Mouse (Mus musculus) liver (tissue): ENCODE measurements around the gene Frmd6.

Experiments
- DNase-seq: peaks from one replicate; pipeline ENCODE4 v3.0.0-alpha.2; 2020; ENCODE audit warnings: mixed read lengths

Gene Frmd6

DNA sequence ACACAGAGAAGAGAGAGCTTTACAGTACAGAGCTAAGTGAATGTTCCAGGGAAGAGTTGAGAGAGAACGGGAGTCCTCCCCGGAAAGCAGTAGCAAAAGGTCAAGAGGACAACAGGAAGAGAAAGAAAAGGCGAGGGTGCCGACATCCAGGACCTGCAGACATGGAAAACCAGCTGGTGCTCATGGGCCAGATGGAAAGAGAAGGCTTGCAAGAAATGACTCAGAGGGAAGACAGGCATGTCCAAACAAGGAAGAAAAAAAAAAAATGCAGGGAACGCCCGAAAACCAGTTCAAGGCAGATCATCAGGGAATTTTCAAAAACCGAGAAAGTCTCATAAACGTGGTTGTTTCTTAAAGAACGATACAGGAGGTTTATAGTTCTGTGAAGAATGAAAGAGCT lies 81.6 kb downstream of the Frmd6 start:
- no peak for DNase-seq

DNA sequence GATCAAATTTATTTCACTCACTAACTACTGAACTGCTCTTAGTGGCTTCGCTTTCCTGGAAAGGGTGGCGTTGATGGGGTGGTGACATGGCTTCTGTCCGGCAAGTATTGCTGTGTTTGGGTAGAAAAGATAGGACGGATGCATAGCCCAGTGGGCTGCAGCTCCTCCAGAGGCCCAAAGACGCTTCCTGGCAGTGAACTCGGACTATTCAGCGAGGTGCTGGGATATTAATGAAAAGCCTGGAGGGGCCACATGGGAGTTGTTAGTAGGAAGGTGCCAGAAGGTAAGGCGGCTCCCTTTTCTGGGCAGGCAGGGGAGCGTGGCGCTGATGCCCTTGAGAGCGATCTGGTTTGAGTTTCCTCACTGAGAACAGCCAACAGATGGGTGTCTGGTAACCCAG lies 82.3 kb downstream of the Frmd6 start:
- DNase-seq, result no peak

DNA sequence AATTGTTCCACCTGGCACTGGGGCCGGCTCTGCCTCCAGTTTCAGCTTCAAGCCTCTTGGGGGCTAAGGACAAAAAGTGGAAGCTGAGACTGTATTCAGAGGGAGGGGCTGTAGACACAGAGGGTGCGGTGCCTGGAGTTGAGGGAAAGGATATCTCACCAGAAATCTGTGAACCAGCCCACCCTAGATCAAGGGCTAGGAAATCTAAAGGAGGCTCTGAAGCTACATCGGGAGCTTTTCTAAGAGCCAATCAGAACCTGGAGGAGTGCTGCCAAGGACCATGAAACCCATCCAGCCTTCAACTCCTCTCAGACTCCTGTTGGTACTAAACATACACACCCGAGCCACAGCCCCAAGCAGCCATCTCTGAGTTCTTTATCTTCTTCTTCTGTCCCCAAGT lies 82.8 kb downstream of the Frmd6 start:
- DNase-seq, result no peak

DNA sequence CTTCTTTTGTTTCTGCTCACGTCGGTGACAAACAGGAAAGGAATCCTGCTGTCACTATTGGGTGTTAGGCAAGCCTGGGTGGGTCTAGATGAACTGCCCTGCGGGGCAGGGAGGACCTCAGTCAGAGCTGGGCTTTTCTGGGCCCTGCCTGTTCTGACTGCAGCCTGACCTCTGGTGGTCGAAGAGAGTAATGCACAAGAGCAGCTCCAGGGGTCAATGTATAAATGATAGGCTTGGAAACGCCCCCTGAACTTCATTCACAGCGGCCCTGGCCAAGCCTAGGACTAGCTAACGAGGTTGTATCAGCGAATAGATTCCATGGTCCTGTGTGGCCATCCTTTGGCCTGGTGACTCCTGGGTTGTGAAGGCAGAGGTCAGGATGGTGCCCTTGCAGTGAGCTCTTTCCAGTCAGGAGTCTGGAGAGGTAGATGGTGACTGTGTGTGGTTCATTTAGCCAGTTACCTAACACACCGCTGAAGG lies 85.0 kb downstream of the Frmd6 start:
- peak; percentile 73 for DNase-seq

DNA sequence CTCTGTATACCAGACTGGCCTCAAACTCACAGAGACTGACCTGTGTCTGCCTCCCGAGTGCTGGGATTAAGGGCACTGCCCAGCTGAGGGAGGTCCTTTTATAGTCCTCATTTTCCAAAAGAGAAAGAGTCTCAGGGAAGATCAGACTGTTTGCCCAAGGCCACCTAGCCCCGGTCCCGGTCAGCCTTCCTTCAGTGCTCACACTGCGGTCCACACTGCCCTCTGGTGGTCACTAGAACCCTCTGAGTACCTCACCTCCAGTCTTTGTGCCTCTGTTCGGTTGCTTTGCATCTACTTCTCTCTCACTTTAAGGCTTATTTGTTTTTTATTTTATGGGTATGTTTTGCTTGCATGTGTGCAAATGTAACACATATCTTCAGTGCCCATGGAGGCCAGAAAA lies 85.7 kb downstream of the Frmd6 start:
- peak; percentile 78 for DNase-seq

DNA sequence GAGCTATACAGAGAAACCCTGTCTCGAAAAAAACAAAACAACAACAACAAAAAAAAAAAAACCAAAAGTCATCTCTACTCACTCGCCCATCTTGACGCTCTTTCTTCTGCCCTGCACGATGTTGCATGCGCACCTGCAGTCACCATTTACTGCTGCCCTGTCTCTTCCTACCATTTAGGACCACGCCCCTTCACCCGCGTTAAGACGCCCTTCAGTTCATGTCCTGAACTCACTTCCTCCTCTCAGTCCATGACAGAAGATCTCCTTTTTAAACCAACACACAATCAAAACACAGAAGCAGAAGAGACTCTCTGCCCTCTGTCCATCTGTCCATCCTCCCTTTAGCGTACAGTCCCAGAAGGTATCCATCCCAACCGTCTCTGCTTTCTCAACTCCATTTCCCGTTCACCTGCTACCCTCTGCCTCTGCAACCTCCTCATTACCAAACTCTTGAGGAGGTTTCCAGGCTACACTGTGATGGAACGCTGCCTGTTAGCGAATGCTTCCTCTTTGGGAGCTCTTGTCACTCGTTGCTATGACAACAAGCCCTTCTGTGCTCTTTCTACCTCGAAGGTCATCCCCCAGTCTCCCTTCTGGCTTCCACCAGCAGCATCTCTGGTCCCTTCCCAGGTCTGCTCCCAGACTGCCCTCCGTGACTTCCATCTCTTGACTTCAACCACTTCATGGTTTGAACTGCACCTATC lies 86.5 kb downstream of the Frmd6 start:
- DNase-seq, result no peak

DNA sequence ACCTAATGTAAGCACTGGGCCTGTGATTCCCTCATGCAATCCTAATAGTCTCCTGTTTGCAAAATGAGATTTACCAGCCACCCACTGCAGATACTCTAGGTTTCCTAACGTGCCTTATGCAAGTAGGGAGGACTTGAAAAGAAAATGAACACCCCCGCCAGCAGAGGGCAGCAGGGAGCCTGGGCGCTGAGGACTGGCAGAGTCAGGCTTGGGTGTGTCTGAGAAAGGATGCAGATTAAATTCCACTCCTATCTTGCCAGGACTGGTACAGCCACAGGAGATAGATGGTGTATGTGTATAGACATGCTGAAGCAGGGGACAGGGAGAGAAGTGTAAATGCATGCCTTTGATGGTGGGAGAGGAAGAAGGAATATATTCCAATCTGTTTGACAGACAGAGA lies 88.1 kb downstream of the Frmd6 start:
- peak; percentile 87 for DNase-seq

DNA sequence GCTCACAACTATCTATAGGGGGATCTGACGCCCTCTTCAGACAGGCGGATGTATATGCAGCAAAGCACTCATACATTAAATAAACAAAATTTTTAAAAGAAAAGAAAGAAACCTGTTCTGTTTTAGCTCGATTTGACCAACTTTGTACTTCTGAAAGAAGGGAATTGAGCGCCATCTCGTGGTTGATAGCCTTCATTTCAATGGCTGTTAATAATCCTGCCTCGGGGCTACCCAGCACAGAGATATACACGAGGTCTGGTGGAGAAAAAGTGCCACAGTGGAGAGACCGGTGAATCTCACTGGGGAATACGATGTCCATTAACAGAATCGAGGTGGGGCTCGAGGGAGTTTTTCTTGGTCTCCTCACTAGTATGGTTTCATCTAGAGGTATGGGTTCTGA lies 89.1 kb downstream of the Frmd6 start:
- no peak for DNase-seq

DNA sequence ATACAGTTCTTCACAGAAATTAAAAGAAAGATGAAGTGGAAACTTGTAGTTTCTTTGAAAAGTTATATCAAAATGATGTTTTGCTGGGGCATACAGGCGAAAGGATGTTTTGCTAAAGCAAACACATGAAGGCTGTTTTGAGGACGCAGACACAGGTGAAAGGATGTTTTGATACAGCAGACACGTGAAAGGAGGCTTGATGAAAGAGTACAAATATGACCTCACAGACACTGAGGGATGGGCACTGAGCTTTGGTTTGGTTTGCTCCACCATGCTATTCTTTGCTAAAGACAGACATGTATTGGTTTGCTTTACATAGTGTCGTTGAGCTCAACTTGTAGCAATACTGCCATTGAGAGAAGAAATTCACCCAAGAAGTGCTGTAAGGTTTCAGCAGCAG lies 104.5 kb downstream of the Frmd6 start:
- DNase-seq, result no peak

DNA sequence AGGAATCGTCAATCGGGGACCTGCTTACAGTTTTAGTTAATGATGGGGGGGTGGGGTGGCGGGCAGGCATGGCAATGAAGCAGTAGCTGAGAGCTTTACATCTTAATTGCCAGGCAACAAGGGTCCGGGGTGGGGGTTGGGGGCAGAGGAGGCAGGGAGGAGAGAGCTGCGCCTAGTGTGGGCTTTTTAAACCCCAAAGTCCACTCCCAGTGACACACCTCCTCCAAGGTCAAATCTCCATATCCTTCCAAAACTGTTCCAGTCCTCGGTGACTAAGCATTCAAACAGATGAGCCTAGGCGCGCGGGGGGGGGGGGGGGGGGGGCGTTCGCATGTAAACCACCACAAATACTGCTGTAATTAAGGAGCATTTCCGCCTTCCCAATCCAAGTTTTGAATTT lies 111.8 kb downstream of the Frmd6 start:
- DNase-seq, result peak; percentile 8

DNA sequence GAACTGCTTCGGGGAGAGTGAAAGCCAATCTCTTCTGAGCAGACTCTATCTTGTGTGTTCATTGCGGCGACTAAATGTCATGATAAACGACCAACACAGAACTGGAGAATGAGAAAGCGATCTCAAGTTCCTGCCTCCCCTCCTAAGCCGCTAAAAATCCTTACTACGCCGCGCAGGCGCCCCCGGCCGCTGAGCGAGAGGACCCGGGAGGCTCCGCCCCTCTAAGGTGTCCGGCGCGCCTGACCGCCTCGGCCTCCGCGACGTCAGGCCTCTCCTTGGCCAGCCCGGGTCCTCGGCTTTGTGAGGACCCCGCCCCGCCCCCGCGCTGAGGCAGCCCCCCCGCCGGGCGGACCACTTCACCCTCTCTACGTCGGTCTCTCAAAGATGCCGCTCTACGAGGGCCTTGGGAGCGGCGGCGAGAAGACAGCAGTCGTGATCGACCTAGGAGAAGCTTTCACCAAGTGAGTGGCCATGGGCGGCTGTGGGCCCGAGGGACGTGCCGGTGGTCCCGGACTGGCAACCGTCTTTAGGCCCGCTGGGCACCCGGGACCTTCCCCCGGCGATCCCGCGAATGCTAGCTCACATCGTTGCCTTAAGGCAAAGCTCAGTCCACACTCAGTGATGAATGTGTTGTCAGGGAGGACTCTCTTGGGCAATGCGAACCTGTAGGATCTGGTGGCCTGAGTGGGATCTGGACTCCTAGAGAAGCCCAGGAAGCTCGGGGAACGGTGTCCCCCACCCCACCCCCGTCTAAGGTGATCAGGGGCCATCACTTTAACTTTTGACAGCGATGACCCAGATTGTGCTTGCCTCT lies 112.5 kb downstream of the Frmd6 start, which contains the start of gene Actr10:
Gene Actr10, plus strand, starts transcription at position 287 of the 814 bp plus-strand sequence.
- DNase-seq, result peak; percentile 94

DNA sequence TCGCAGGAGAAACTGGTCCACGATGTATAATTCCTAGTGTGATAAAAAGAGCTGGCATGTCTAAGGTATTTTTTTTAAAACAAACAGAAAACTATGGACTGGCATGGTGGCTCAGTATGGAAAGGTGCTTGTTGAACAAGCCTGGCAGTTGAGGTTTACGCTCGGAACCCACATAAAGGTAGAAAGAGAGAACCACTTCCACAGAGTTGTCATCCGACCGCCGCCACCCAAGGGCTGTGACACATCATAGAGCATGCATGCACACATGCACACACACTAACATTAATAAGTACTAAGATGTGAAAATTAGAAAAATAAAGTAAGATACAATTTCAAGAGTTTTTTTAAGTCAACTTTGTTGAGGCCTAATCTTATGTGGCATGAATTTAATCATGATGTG lies 115.5 kb downstream of the Frmd6 start:
- DNase-seq, result no peak

DNA sequence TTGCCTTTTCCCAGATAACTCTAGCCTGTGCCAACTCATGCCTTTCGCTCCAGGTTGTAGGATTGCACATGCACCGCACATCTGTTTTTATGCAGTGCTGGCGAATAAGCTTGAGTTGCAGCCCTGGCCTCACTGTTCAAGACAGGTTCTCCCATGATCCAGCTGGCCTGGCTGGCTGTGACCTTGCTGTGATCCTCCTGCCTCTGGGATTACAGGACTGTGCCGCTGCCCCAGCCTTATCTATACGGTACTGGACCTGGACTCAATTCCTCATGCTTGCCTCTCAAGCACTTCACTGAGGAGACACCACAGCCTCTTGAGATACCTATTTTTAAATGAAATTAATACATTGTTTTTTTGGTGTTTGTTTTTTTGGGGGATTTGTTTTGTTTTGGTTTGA lies 118.9 kb downstream of the Frmd6 start:
- DNase-seq, result no peak

DNA sequence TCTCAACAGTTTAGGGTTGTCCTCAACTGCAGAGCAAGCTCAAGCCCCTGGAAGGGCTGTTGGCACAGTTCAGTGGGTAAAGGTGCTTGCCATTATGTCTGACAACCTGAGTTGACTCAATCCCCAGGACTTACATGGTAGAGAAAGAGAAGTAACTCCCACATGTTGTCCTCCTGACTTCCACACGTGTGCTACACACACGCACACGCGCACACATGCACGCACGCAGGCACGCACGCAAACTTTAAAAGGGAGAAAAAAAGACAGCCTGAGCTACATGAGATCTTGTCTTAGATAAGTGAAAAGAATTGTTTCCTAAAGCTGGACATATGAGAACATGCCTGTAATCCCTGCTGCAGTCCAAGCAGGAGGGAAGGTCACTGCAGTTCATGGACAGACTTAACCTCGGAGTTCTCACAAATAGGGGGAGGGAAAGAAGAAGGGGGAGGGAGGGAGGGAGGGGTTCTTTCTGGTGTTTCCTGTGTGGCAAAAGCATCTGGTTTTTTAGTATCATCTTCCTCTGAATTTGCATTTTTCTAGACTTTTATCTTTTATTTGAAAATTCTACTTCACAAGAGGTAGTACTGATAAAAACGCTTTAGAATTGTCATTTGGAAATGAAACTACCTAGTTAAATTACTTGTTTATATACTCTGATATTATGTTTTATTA lies 121.4 kb downstream of the Frmd6 start:
- no peak for DNase-seq
